Mouse (Mus musculus) limb, embryonic 12.5 days (tissue): ENCODE data around the gene Iqschfp. TPM values are rescaled to one million over a fixed set of nuclear protein-coding genes. Genes with fewer than 3 reads are reported as not detected.
A peak's percentile ranks its signal among the peaks of the same experiment; 100 is the strongest.

ENCODE experiments used
- ATAC-seq: fragments of 200-750 bp; cut with Nextera tagmentation; 2 replicates; pipeline ENCODE4 v1.8.0; 2017; ENCODE audit warnings: low read depth, moderate TSS enrichment; ENCODE audit not compliant: insufficient number of reproducible peaks, insufficient read depth, low FRiP score, low TSS enrichment
- H3K27ac ChIP-seq: fragments of 300-500 bp; sonication (generic); 2 replicates; pipeline ENCODE4 v1.5.1; 2016; ENCODE audit warnings: mild to moderate bottlenecking, moderate library complexity
- H3K27me3 ChIP-seq: fragments of 300-500 bp; sonication (generic); 2 replicates; pipeline ENCODE4 v1.6.1; 2016; ENCODE audit warnings: mild to moderate bottlenecking, moderate library complexity
- H3K36me3 ChIP-seq: fragments of 300-500 bp; sonication (generic); 2 replicates; pipeline ENCODE4 v1.6.1; 2016; ENCODE audit warnings: mild to moderate bottlenecking, moderate library complexity
- H3K4me1 ChIP-seq: fragments of 300-500 bp; sonication (generic); replicated peaks from 2 replicates; pipeline ENCODE4 v1.6.1; 2016
- H3K4me2 ChIP-seq: fragments of 300-500 bp; sonication (generic); 2 replicates; pipeline ENCODE4 v1.6.1; 2016; ENCODE audit warnings: mild to moderate bottlenecking, moderate library complexity
- H3K4me3 ChIP-seq: fragments of 300-500 bp; sonication (generic); replicated peaks from 2 replicates; pipeline ENCODE4 v1.5.1; 2016; ENCODE audit warnings: mild to moderate bottlenecking
- H3K9ac ChIP-seq: fragments of 300-500 bp; sonication (generic); replicated peaks from 2 replicates; pipeline ENCODE4 v1.6.1; 2016; ENCODE audit warnings: mild to moderate bottlenecking, moderate library complexity
- H3K9me3 ChIP-seq: fragments of 300-500 bp; sonication (generic); 2 replicates; pipeline ENCODE4 v1.6.1; 2016; ENCODE audit warnings: mild to moderate bottlenecking, moderate library complexity
- WGBS: fragments of 180-500 bp; shearing (Covaris S2); methylation state at CpG from one replicate; pipeline ENCODE4 v1.1.7; 2016; 5-methylcytosine and 5-hydroxymethylcytosine counted together
- polyA plus RNA-seq: library from polyadenylated mRNA; unstranded; fragments of >200 nt; fragmentation: Nextera tagmentation; extraction: Ambion mirVana; gene quantifications from 2 replicates; pipeline ENCODE4 v1.2.1, GENCODE M21; 2016

The Iqschfp gene
- polyA plus RNA-seq, 1 experiment from 2014 or later = 0.87 TPM

- Histone ChIP-seq H3K36me3 (no peaks in the 10 kb centered on the region), H3K4me2 (no peak overlapping the region), H3K27me3 (no peaks in the 10 kb centered on the region), H3K9ac (no peak overlapping the region), H3K27ac (no peak overlapping the region), H3K4me1 (peaks cover 76% of the 10 kb centered on the region), H3K4me3 (no peak overlapping the region), H3K9me3 (no peaks in the 10 kb centered on the region)
- 71% methylated on average over 4 of the region's 4 CpGs for WGBS
- ATAC-seq = no peak
These were observed 693.2 kb downstream of the Iqschfp start for GRCm38 (mm10) chr3:68585213-68585612.

- no peaks in the 10 kb centered on the region for H3K36me3 ChIP-seq
- no peak overlapping the region for H3K4me3 ChIP-seq
- peak overlapping the region; percentile 31 for H3K4me2 ChIP-seq
- no peaks in the 10 kb centered on the region for H3K9me3 ChIP-seq
- H3K27me3 ChIP-seq = no peaks in the 10 kb centered on the region
- peaks cover 83% of the 10 kb centered on the region for H3K4me1 ChIP-seq
- 0 out of 2 replicates have a peak overlapping the region, but pooled peaks have one; percentile 12 for H3K9ac ChIP-seq
- WGBS = 8% methylated on average over 9 of the region's 9 CpGs
- no peak for ATAC-seq
- H3K27ac ChIP-seq = peak overlapping the region; percentile 89
These were observed 694.6 kb downstream of the Iqschfp start for GRCm38 (mm10) chr3:68586646-68587064.

- no peak for ATAC-seq
- Histone ChIP-seq H3K4me1 (peaks cover 84% of the 10 kb centered on the region), H3K27ac (peak overlapping the region; percentile 89)
These were observed 695.7 kb downstream of the Iqschfp start for GRCm38 (mm10) chr3:68587567-68588245.

GRCm38 (mm10) chr3:68589220-68589840 is 697.3 kb downstream of the Iqschfp start:
- Histone ChIP-seq H3K4me1 (peaks cover 79% of the 10 kb centered on the region), H3K27ac (peak overlapping the region; percentile 54), H3K36me3 (no peaks in the 10 kb centered on the region), H3K4me2 (no peak overlapping the region), H3K27me3 (no peaks in the 10 kb centered on the region), H3K4me3 (no peak overlapping the region), H3K9ac (no peak overlapping the region), H3K9me3 (no peaks in the 10 kb centered on the region)
- ATAC-seq = no peak
- WGBS = 24% methylated on average over 9 of the region's 9 CpGs

More at GRCm38 (mm10) chr3:68587567-68588245, 695.7 kb downstream of the Iqschfp start:
- 17% methylated on average over 10 of the region's 10 CpGs for WGBS
- Histone ChIP-seq H3K36me3 (no peaks in the 10 kb centered on the region), H3K4me2 (no peak overlapping the region), H3K4me3 (no peak overlapping the region), H3K27me3 (no peaks in the 10 kb centered on the region), H3K9me3 (no peaks in the 10 kb centered on the region), H3K9ac (no peak overlapping the region)

- peak overlapping the region; percentile 60; the same call in 1 of the 2 replicates for H3K27ac ChIP-seq
- H3K4me1 ChIP-seq = peaks cover 81% of the 10 kb centered on the region
- WGBS = 17% methylated on average over 8 of the region's 8 CpGs
- H3K4me2 ChIP-seq = 0 out of 2 replicates have a peak overlapping the region, but pooled peaks have one; percentile 0
- no peak overlapping the region for H3K4me3 ChIP-seq
- no peaks in the 10 kb centered on the region for H3K27me3 ChIP-seq
- no peak overlapping the region for H3K9ac ChIP-seq
- H3K9me3 ChIP-seq = no peaks in the 10 kb centered on the region
- H3K36me3 ChIP-seq = no peaks in the 10 kb centered on the region
- peak; percentile 62; the same call in 1 of the 2 replicates for ATAC-seq
These were observed 698.4 kb downstream of the Iqschfp start for GRCm38 (mm10) chr3:68590436-68590835.

- no peak for ATAC-seq
- no peak overlapping the region for H3K27ac ChIP-seq
- H3K9ac ChIP-seq = no peak overlapping the region
- no peaks in the 10 kb centered on the region for H3K36me3 ChIP-seq
- H3K4me1 ChIP-seq = peaks cover 65% of the 10 kb centered on the region
- H3K4me3 ChIP-seq = no peak overlapping the region
- no peaks in the 10 kb centered on the region for H3K27me3 ChIP-seq
- 82% methylated on average over 10 of the region's 10 CpGs for whole genome bisulfite sequencing
- no peak overlapping the region for H3K4me2 ChIP-seq
- H3K9me3 ChIP-seq = no peaks in the 10 kb centered on the region
These were observed 700.5 kb downstream of the Iqschfp start for GRCm38 (mm10) chr3:68592575-68592974.

GRCm38 (mm10) chr3:68593073-68593867 is 701.2 kb downstream of the Iqschfp start:
- H3K27ac ChIP-seq = no peak overlapping the region
- no peaks in the 10 kb centered on the region for H3K27me3 ChIP-seq
- H3K9me3 ChIP-seq = no peaks in the 10 kb centered on the region
- no peak overlapping the region for H3K9ac ChIP-seq
- H3K36me3 ChIP-seq = no peaks in the 10 kb centered on the region
- no peak for ATAC-seq
- H3K4me3 ChIP-seq = no peak overlapping the region
- WGBS = 61% methylated on average over 12 of the region's 12 CpGs
- H3K4me2 ChIP-seq = no peak overlapping the region
- H3K4me1 ChIP-seq = peaks cover 58% of the 10 kb centered on the region

- Histone ChIP-seq H3K4me2 (peak overlapping the region; percentile 6; the same call in 1 of the 2 replicates), H3K27ac (peak overlapping the region; percentile 54; the same call in 1 of the 2 replicates)
- peak; percentile 64; the same call in 1 of the 2 replicates for ATAC-seq
These were observed 703.4 kb downstream of the Iqschfp start for GRCm38 (mm10) chr3:68595316-68595925.

GRCm38 (mm10) chr3:68596938-68597337 is 704.9 kb downstream of the Iqschfp start:
- ATAC-seq = no peak
- Histone ChIP-seq H3K4me3 (no peak overlapping the region), H3K9ac (no peak overlapping the region), H3K36me3 (no peaks in the 10 kb centered on the region), H3K9me3 (no peaks in the 10 kb centered on the region), H3K4me1 (peaks cover 33% of the 10 kb centered on the region), H3K27me3 (no peaks in the 10 kb centered on the region), H3K4me2 (no peak overlapping the region), H3K27ac (no peak overlapping the region)
- 88% methylated on average over 4 of the region's 4 CpGs for WGBS

More at GRCm38 (mm10) chr3:68595316-68595925, 703.4 kb downstream of the Iqschfp start:
- H3K9me3 ChIP-seq = no peaks in the 10 kb centered on the region
- 30% methylated on average over 10 of the region's 10 CpGs for WGBS
- H3K4me1 ChIP-seq = peaks cover 44% of the 10 kb centered on the region
- no peaks in the 10 kb centered on the region for H3K36me3 ChIP-seq
- no peaks in the 10 kb centered on the region for H3K27me3 ChIP-seq
- no peak overlapping the region for H3K4me3 ChIP-seq
- no peak overlapping the region for H3K9ac ChIP-seq

- no peak for ATAC-seq
- WGBS = 94% methylated on average over 9 of the region's 9 CpGs
- no peaks in the 10 kb centered on the region for H3K27me3 ChIP-seq
These were observed 710.9 kb downstream of the Iqschfp start for GRCm38 (mm10) chr3:68602891-68603290.

More at GRCm38 (mm10) chr3:68602891-68603290, 710.9 kb downstream of the Iqschfp start:
- no peaks in the 10 kb centered on the region for H3K36me3 ChIP-seq
- H3K9ac ChIP-seq = no peak overlapping the region
- H3K4me2 ChIP-seq = no peak overlapping the region
- H3K4me3 ChIP-seq = no peak overlapping the region
- no peaks in the 10 kb centered on the region for H3K9me3 ChIP-seq
- H3K27ac ChIP-seq = no peak overlapping the region
- H3K4me1 ChIP-seq = no peaks in the 10 kb centered on the region
